Mouse (Mus musculus): ENCODE results near the gene Dgkg.

DNA sequence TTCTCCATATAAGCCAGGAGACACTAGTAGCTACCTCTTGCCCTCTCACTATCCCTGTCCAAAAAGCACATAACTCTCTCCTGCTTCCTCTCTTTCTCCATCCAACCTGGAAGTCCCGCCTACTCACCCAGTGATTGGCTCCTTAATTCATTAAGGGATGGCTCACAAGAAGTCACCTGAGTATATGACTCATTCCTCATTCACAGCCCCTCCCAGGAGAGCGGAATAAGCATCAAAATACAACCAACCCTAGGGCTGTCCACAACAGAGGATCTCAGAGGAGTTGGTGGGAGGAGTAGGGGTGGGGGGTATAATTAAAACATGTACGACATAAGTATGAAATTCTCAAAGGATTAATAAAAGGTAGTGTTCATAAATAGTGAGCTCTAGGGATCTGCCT, 55.3 kb downstream of the Dgkg start:
- TF ChIP-seq MAFK (IDR thresholded peaks at IDR 0.05; ENCODE audit: insufficient read depth, low read depth, low read length) = no peak
- TF ChIP-seq ZC3H11A (IDR thresholded peaks at IDR 0.05; ENCODE audit: borderline replicate concordance, low read depth, low read length) = no peak
- TF ChIP-seq ZNF384 (IDR thresholded peaks at IDR 0.05; ENCODE audit: low read depth, low read length) = no peak
- no peak for TF ChIP-seq HCFC1 (IDR thresholded peaks at IDR 0.05; ENCODE audit: borderline replicate concordance, insufficient read depth, low read length)
- TF ChIP-seq CHD2 (IDR thresholded peaks at IDR 0.05; ENCODE audit: low read depth, low read length) = no peak
